Mouse (Mus musculus) MEL (cell line): ENCODE measurements around the gene Pabpc6.

Source experiments
- CTCF ChIP-seq, 3 experiments: IDR thresholded peaks in 2 of 3; conservative IDR thresholded peaks in 1 of 3; 2 replicates each; pipeline ENCODE4 v1.5.1; 2011 to 2012; ENCODE audit warnings: low read length in 3 of 3, low read depth in 2 of 3, mild to moderate bottlenecking in 2 of 3, improper control_type of control experiment in 1 of 3, inconsistent platforms in 1 of 3, mixed read lengths in 1 of 3, moderate library complexity in 1 of 3; ENCODE audit not compliant: control insufficient read depth in 1 of 3, insufficient read depth in 1 of 3, poor library complexity in 1 of 3, severe bottlenecking in 1 of 3
- ETS1 ChIP-seq: IDR thresholded peaks from 2 replicates; pipeline ENCODE4 v1.6.1; 2012; ENCODE audit warnings: low read depth, mild to moderate bottlenecking, inconsistent platforms, low read length, improper control_type of control experiment, moderate library complexity
- HCFC1 ChIP-seq: IDR thresholded peaks from 2 replicates; pipeline ENCODE4 v1.6.1; 2012; ENCODE audit warnings: low read depth, mild to moderate bottlenecking, inconsistent platforms, low read length, improper control_type of control experiment, moderate library complexity
- JUND ChIP-seq: IDR thresholded peaks from 2 replicates; pipeline ENCODE4 v1.6.1; 2011; ENCODE audit warnings: low read depth, mild to moderate bottlenecking, improper control_type of control experiment, low read length
- MXI1 ChIP-seq: IDR thresholded peaks from 2 replicates; pipeline ENCODE4 v1.6.1; 2011; ENCODE audit warnings: mild to moderate bottlenecking, low read depth, low read length, improper control_type of control experiment
- NRF1 ChIP-seq: IDR thresholded peaks from 2 replicates; pipeline ENCODE4 v1.6.1; 2014; ENCODE audit warnings: low read depth, mild to moderate bottlenecking, inconsistent platforms, low read length, improper control_type of control experiment, moderate library complexity; ENCODE audit not compliant: poor library complexity, insufficient read depth, severe bottlenecking
- POLR2A ChIP-seq, 2 experiments: IDR thresholded peaks; 2 replicates each; pipeline ENCODE4 v1.6.1; 2011 to 2012; ENCODE audit warnings: low read length in 2 of 2, mild to moderate bottlenecking in 2 of 2, control low read depth in 1 of 2, improper control_type of control experiment in 1 of 2, low read depth in 1 of 2, moderate library complexity in 1 of 2; ENCODE audit not compliant: control insufficient read depth in 1 of 2, insufficient read depth in 1 of 2, poor library complexity in 1 of 2

DNA sequence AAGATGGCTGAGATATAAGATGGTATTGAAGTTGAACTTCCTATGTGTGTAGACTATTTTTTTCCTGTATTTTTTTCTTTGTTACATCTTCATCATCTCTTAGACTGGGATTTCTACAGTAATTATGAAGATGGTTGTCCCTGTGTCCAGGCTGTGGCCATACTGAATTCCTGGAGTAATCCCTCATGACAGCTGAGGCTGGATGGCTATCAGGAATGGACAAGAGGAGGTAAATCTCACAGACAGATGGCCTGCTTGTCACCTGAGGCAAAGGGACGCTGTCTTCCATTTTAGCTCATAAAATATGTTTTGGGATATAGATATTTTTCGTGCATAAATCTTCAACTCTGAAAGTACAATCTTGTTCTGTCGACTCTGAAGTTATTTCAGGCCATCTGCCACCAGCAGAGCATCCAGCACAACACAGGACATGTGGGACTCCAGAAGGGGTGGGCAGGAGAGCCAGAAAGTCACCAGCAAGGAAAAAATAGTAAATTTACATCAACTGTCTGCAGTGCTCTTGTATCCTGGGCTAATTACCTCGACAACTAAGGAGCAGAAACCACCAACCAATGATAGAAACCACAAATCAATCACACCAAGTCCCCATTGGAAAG, 14.1 kb upstream of the Pabpc6 start:
- TF ChIP-seq CTCF (IDR thresholded peaks at IDR 0.05 in 2 of 3, conservative IDR thresholded peaks at IDR 0.05 in 1 of 3; ENCODE audit: control insufficient read depth in 1 of 3, insufficient read depth in 1 of 3, low read depth in 2 of 3, low read length in 3 of 3, poor library complexity in 1 of 3, severe bottlenecking in 1 of 3) (no peak), NRF1 (no peak), MXI1 (no peak), ETS1 (no peak), JUND (no peak), HCFC1 (no peak), POLR2A (IDR thresholded peaks at IDR 0.05; ENCODE audit: control insufficient read depth in 1 of 2, insufficient read depth in 1 of 2, low read depth in 1 of 2, low read length in 2 of 2, poor library complexity in 1 of 2) (no peak)
